Mouse (Mus musculus) embryonic facial prominence, embryonic 13.5 days (tissue): Measurements from ENCODE around the gene Gpc5. TPM values are rescaled to one million over a fixed set of nuclear protein-coding genes. Genes with fewer than 3 reads are reported as not detected.
A peak's percentile ranks its signal among the peaks of the same experiment; 100 is the strongest.

Experiments used
- ATAC-seq: fragments of 200-750 bp; cut with Nextera tagmentation; 2 replicates; pipeline ENCODE4 v1.8.0; 2017; ENCODE audit warnings: low read depth; ENCODE audit not compliant: insufficient number of reproducible peaks, insufficient read depth, low FRiP score, low TSS enrichment
- H3K27ac ChIP-seq: fragments of 300-500 bp; sonication (generic); 2 replicates; pipeline ENCODE4 v1.5.1; 2015; ENCODE audit warnings: moderate library complexity, mild to moderate bottlenecking, inconsistent platforms
- H3K27me3 ChIP-seq: fragments of 300-500 bp; sonication (generic); 2 replicates; pipeline ENCODE4 v1.6.1; 2015; ENCODE audit warnings: mild to moderate bottlenecking, inconsistent platforms
- H3K36me3 ChIP-seq: fragments of 300-500 bp; sonication (generic); 2 replicates; pipeline ENCODE4 v1.6.1; 2015; ENCODE audit warnings: mild to moderate bottlenecking, inconsistent platforms
- H3K4me1 ChIP-seq: fragments of 300-500 bp; sonication (generic); 2 replicates; pipeline ENCODE4 v1.6.1; 2015; ENCODE audit warnings: inconsistent platforms
- H3K4me2 ChIP-seq: fragments of 300-500 bp; sonication (generic); 2 replicates; pipeline ENCODE4 v1.6.1; 2015; ENCODE audit warnings: moderate library complexity, mild to moderate bottlenecking, inconsistent platforms
- H3K4me3 ChIP-seq: fragments of 300-500 bp; sonication (generic); 2 replicates; pipeline ENCODE4 v1.5.1; 2015; ENCODE audit warnings: mild to moderate bottlenecking, inconsistent platforms
- H3K9ac ChIP-seq: fragments of 300-500 bp; sonication (generic); 2 replicates; pipeline ENCODE4 v1.6.1; 2015; ENCODE audit warnings: mild to moderate bottlenecking, inconsistent platforms
- H3K9me3 ChIP-seq: fragments of 300-500 bp; sonication (generic); 2 replicates; pipeline ENCODE4 v1.6.1; 2016; ENCODE audit warnings: inconsistent platforms
- WGBS: fragments of 180-500 bp; shearing (Covaris S2); methylation state at CpG from one replicate; pipeline ENCODE4 v1.1.7; 2015; ENCODE audit warnings: mixed read lengths; 5-methylcytosine and 5-hydroxymethylcytosine counted together
- polyA plus RNA-seq: library from polyadenylated mRNA; unstranded; fragments of >200 nt; fragmentation: Nextera tagmentation; extraction: Ambion mirVana; gene quantifications from 2 replicates; pipeline ENCODE4 v1.2.1, GENCODE M21; 2015

Gpc5 gene
- polyA plus RNA-seq, 1 experiment from 2014 or later, result 1.5 TPM

DNA sequence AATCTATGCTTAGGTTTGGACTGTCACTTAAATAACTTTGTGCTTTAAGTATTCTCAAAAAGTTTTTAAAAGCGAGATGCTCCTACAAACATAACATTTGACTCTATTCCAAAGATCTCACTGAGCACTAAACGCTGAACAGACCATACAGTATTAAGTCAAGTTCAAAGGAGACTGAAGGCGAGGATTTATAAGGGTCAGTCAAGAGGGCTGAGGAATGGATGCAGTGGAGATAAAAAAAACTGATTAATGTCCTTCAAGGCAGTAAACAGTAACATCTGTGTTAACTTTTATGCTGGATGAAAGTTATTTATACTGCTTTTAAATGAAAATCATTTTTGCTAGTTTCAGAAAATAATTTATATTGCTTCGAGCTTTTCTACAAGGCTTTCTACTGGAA is 906.9 kb downstream of the Gpc5 start:
- WGBS, result 48% methylated on average over 4 of the region's 4 CpGs
- H3K9me3 ChIP-seq, result no peaks in the 10 kb centered on the region
- no peak overlapping the region for H3K4me2 ChIP-seq
- no peak for ATAC-seq
- no peak overlapping the region for H3K27ac ChIP-seq
- H3K9ac ChIP-seq, result no peak overlapping the region
- H3K4me1 ChIP-seq, result no peaks in the 10 kb centered on the region
- no peaks in the 10 kb centered on the region for H3K27me3 ChIP-seq
- H3K36me3 ChIP-seq, result no peaks in the 10 kb centered on the region
- H3K4me3 ChIP-seq, result no peak overlapping the region

DNA sequence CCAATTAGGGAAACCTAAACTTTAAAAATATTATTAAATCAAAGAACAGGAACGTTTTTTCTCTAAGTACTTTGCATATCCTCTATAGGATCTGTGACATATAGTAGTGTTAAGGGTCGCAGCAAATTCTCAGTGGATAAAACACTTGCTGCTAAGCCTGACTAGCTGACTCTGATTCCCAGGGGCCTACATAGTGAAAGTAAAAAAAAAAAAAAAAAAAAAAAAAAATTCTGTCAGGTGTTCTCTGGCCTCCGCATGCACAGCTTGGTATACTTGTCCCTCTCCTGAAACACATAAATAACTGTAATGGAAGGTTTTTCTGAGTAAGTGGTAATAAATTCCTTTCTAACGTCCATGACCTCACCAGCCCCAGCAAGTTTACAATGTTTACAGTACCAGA is 995.0 kb downstream of the Gpc5 start:
- H3K27me3 ChIP-seq, result no peaks in the 10 kb centered on the region
- H3K9ac ChIP-seq, result no peak overlapping the region
- no peaks in the 10 kb centered on the region for H3K9me3 ChIP-seq
- no peak overlapping the region for H3K4me3 ChIP-seq
- H3K27ac ChIP-seq, result no peak overlapping the region
- no peak overlapping the region for H3K4me2 ChIP-seq
- no peak for ATAC-seq
- H3K36me3 ChIP-seq, result no peaks in the 10 kb centered on the region
- WGBS, result 72% methylated on average over 4 of the region's 4 CpGs
- no peaks in the 10 kb centered on the region for H3K4me1 ChIP-seq

DNA sequence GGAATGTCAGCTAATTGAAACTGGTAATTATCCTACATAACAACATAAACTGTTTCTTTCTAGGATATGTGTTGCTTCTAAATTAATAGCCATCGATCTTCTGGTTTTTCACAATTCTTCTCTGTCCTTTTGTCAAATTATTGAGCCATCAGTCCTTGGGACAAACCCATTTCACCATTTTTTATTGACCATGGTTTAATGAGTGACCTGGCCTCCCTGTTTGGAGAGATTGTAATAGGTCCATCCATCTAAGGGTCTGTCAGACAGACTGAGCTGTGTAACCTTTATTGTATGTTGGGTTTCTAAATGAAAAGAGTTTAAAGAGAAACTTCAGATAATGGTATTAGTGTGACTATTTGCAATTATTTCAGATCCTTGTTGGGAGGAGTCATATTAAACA is 1035.9 kb downstream of the Gpc5 start:
- 84% methylated on average over 1 of the region's 1 CpGs for WGBS

DNA sequence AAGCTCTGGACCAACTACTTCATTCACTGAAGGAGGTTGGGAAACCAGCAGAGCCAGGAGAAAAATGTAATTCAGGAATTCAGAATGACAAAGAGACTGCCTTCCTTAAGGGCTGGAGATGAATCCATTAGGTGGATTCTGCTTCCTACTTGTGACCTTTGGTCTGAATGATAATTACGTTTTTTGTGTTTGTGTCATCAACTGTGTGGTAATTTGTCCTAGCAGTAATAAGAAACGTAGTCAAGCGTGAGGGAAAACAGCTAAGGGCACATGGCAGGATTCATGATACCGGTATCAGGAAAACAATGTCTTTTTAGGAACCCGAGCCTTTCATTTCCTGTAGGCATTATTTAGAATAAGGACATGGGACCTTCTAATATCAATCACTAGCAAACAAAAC is 1045.3 kb downstream of the Gpc5 start:
- H3K4me3 ChIP-seq, result no peak overlapping the region
- WGBS, result 50% methylated on average over 5 of the region's 5 CpGs
- H3K9ac ChIP-seq, result no peak overlapping the region
- H3K9me3 ChIP-seq, result no peaks in the 10 kb centered on the region
- no peaks in the 10 kb centered on the region for H3K4me1 ChIP-seq
- no peak overlapping the region for H3K4me2 ChIP-seq
- H3K27me3 ChIP-seq, result no peaks in the 10 kb centered on the region
- no peak overlapping the region for H3K27ac ChIP-seq
- no peak for ATAC-seq
- no peaks in the 10 kb centered on the region for H3K36me3 ChIP-seq

More for the DNA sequence above, 1035.9 kb downstream of the Gpc5 start:
- Histone ChIP-seq H3K4me2 (no peak overlapping the region), H3K9ac (no peak overlapping the region), H3K27ac (no peak overlapping the region), H3K27me3 (no peaks in the 10 kb centered on the region), H3K9me3 (no peaks in the 10 kb centered on the region), H3K36me3 (no peaks in the 10 kb centered on the region), H3K4me3 (no peak overlapping the region), H3K4me1 (no peaks in the 10 kb centered on the region)
- ATAC-seq, result no peak

DNA sequence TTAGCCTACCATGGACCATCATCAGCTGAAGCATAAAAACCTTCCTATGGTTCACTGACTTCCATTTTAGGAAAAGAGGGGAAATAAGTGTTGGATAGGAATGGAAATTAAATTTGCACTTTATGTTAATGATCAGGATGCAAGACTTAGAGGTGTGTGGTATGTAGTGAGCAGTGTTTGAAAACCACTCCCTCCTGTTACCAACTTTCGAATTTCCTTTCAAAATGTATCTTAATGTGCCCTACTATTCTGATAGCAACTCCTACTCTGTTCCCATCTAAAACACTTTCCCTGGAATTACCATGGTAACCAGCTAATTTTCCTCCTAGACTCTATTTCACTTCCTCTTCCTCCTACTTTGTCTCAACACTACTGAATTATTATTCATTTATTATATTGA is 1045.8 kb downstream of the Gpc5 start:
- Histone ChIP-seq H3K27ac (no peak overlapping the region), H3K27me3 (no peaks in the 10 kb centered on the region), H3K4me1 (no peaks in the 10 kb centered on the region), H3K9ac (no peak overlapping the region), H3K4me3 (no peak overlapping the region), H3K9me3 (no peaks in the 10 kb centered on the region), H3K36me3 (no peaks in the 10 kb centered on the region), H3K4me2 (no peak overlapping the region)
- ATAC-seq, result no peak
- WGBS, result 82% methylated on average over 1 of the region's 1 CpGs

DNA sequence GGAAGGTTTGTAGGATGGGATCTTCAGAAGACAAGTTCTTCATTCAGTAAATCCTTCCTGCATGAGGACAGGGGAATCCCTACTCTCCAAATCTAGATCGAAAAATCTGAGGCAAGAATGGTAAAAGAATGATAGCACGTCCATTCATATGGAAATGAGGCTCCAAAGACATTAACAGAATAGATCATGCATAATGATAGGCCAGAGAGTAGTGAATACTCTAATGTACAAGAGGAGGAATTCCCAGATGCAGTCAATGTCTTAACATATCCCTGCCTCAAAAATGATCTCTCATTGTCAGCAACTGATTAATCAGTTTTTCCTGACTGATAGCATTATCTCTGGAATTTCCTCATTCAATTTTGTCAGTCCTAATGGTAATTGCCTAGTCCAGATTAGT is 1070.6 kb downstream of the Gpc5 start:
- H3K9me3 ChIP-seq, result no peaks in the 10 kb centered on the region
- WGBS, result 79% methylated on average over 2 of the region's 2 CpGs
- H3K36me3 ChIP-seq, result no peaks in the 10 kb centered on the region
- no peaks in the 10 kb centered on the region for H3K4me1 ChIP-seq
- H3K4me2 ChIP-seq, result no peak overlapping the region
- H3K27ac ChIP-seq, result no peak overlapping the region
- H3K4me3 ChIP-seq, result no peak overlapping the region
- ATAC-seq, result no peak
- H3K27me3 ChIP-seq, result no peaks in the 10 kb centered on the region
- H3K9ac ChIP-seq, result no peak overlapping the region

DNA sequence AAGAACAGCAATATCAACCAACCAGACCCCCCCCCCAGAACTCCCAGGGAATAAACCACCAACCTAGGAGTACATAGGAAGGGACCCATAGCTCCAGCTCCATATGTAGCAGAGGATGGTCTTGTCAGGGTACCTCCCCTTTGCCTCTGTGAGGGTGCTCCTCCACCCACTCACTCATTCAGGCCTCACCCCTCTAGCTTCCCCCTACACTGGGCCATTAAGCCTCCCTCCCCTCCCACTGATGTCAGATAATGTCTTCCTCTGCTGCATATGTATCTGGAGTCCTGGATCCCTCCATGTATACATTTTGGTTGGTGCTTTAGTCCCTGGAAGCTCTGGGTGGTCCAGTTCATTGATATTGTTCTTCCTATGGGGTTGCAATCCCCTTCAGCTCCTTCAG is 1075.4 kb downstream of the Gpc5 start:
- Histone ChIP-seq H3K27ac (no peak overlapping the region), H3K9ac (no peak overlapping the region), H3K4me2 (no peak overlapping the region), H3K27me3 (no peaks in the 10 kb centered on the region), H3K9me3 (no peaks in the 10 kb centered on the region), H3K4me1 (no peaks in the 10 kb centered on the region), H3K36me3 (no peaks in the 10 kb centered on the region), H3K4me3 (no peak overlapping the region)
- no peak for ATAC-seq

DNA sequence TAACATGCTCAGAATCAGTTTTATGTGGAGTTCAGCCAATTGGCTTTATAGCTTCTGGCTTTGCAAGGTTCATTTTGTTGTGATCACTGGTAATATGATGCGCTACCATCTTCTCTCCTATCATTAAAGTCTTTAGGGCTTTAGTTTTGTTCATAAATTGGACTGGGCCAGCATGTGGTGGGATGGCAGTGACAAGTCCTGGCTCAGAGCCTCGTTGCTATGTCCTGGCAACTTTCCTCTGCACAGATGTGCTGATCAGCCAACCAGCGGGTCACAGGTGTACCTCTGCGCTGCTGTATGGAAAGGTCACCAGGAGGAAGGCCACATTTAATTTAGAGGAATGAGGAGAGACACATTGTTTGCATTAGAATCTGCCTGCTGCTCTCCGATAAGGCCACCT is 1077.1 kb downstream of the Gpc5 start:
- no peaks in the 10 kb centered on the region for H3K36me3 ChIP-seq
- no peak for ATAC-seq
- H3K9ac ChIP-seq, result no peak overlapping the region
- H3K9me3 ChIP-seq, result no peaks in the 10 kb centered on the region
- H3K27me3 ChIP-seq, result no peaks in the 10 kb centered on the region
- 54% methylated on average over 5 of the region's 5 CpGs for WGBS
- no peak overlapping the region for H3K4me3 ChIP-seq
- H3K4me2 ChIP-seq, result no peak overlapping the region
- H3K4me1 ChIP-seq, result no peaks in the 10 kb centered on the region
- no peak overlapping the region for H3K27ac ChIP-seq

DNA sequence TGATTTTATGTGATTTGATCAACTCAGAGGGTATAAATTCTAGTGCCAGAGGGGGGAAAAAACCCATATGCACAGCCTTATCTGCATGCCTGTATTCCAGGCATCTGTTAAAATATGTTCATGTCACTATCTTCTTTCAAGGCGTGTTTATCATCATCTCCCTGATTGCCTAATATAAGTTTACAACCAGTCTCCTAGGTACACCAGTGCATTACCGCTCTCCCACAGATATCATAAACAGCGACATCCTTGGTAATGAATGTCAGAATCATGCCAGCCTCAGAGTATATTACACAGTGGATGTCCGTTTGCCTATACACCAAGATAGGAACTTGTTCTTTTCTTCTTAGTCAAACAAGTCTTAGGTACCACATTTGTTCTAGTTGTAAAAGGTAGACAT is 1095.0 kb downstream of the Gpc5 start:
- 87% methylated on average over 4 of the region's 4 CpGs for WGBS
- Histone ChIP-seq H3K4me1 (no peaks in the 10 kb centered on the region), H3K4me2 (no peak overlapping the region), H3K4me3 (no peak overlapping the region), H3K27ac (no peak overlapping the region), H3K27me3 (no peaks in the 10 kb centered on the region), H3K36me3 (no peaks in the 10 kb centered on the region), H3K9me3 (no peaks in the 10 kb centered on the region), H3K9ac (no peak overlapping the region)
- ATAC-seq, result no peak

DNA sequence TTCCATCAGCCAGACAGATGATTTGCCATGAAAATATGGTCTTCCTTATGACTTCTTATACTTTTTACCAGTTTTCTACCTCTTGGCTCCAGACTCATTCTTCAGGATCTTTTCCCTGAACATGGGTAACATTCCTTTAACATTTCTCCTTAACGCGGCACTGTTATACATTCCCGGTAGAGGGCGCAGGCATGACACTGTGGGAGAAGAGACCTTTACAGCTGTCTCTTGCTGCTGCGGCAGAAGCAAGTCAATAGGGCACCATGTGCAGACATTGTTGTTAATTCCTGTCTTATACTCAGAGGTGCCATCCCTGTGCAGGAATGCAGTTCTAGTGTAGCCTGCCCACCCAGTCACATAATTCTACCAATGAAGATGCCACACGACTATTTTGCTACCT is 1115.0 kb downstream of the Gpc5 start:
- WGBS, result 25% methylated on average over 6 of the region's 6 CpGs

DNA sequence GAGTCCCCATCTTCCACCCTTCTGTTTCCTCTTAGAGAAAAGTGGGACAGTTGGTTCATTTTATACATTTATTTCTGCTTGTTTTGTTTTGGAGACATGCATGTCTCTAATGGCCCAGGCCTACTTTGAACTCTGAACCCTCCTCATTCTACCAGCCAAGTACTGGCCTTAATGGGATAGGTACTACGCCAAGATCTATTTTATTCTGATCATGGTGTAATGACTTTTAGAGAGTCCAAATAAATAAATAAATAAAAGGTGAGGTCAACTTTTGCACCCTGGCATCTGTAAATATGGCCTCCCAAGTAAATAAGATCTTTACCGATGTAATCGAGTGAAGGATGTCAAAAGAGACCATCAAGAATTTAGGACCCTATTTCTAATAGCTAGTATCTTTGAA is 1116.6 kb downstream of the Gpc5 start:
- H3K36me3 ChIP-seq, result no peaks in the 10 kb centered on the region
- H3K9ac ChIP-seq, result no peak overlapping the region
- WGBS, result 92% methylated on average over 3 of the region's 3 CpGs
- H3K9me3 ChIP-seq, result no peaks in the 10 kb centered on the region
- H3K4me2 ChIP-seq, result no peak overlapping the region
- H3K27me3 ChIP-seq, result no peaks in the 10 kb centered on the region
- no peak overlapping the region for H3K27ac ChIP-seq
- H3K4me3 ChIP-seq, result no peak overlapping the region
- ATAC-seq, result no peak
- no peaks in the 10 kb centered on the region; the same call in 1 of the 2 replicates for H3K4me1 ChIP-seq

More for the DNA sequence above, 1115.0 kb downstream of the Gpc5 start:
- Histone ChIP-seq H3K36me3 (no peaks in the 10 kb centered on the region), H3K9me3 (no peaks in the 10 kb centered on the region), H3K4me1 (no peaks in the 10 kb centered on the region; the same call in 1 of the 2 replicates), H3K27ac (no peak overlapping the region), H3K9ac (no peak overlapping the region), H3K4me2 (no peak overlapping the region), H3K4me3 (no peak overlapping the region), H3K27me3 (no peaks in the 10 kb centered on the region)
- ATAC-seq, result no peak

DNA sequence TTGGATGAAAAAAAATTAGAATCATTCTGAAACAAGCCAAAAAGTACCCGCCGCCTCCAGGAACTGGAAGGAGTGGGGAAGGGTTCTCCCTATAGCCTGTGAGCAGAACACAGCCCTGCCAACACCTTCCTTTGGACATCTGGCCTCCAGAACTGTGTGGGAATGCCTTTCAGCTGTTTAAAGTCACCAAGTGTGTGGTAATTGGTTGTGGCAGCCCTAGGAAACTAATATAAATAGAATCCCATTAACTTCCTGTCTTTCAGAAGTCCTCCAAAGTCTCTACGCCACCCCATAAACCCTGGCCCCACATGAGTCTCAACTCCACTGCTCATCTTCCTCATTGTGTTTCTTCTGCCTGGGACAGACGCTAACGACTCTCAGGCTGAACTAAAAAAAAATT is 1117.0 kb downstream of the Gpc5 start:
- no peaks in the 10 kb centered on the region for H3K9me3 ChIP-seq
- H3K9ac ChIP-seq, result no peak overlapping the region
- H3K4me3 ChIP-seq, result no peak overlapping the region
- 37% methylated on average over 5 of the region's 5 CpGs for WGBS
- no peaks in the 10 kb centered on the region; the same call in 1 of the 2 replicates for H3K4me1 ChIP-seq
- H3K27ac ChIP-seq, result no peak overlapping the region
- H3K36me3 ChIP-seq, result no peaks in the 10 kb centered on the region
- no peak overlapping the region for H3K4me2 ChIP-seq
- ATAC-seq, result 0 out of 2 replicates have a peak, but pooled peaks have one; percentile 64
- no peaks in the 10 kb centered on the region for H3K27me3 ChIP-seq

DNA sequence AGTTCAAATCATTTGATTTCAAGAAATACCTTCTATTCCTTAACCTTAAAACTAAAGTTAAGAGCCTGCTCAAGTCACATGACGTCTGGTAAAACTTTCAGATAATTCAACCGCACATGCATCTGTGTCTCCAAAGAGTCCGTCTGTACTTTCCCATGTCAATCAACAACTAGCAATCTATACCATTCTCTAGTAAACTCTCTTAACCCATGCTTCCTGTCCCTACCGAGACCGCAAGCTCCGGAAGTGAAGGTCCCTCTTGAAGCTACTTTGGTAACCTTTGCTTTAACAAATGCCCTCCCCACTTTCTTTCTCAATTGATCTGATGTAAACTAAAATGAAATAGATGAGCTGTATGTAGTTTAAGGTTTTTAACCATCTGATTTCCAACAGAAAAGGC is 1118.3 kb downstream of the Gpc5 start:
- WGBS, result 68% methylated on average over 6 of the region's 6 CpGs
- H3K4me2 ChIP-seq, result no peak overlapping the region

More for the DNA sequence above, 1118.3 kb downstream of the Gpc5 start:
- Histone ChIP-seq H3K27me3 (no peaks in the 10 kb centered on the region), H3K36me3 (no peaks in the 10 kb centered on the region), H3K9ac (no peak overlapping the region), H3K9me3 (no peaks in the 10 kb centered on the region), H3K4me3 (no peak overlapping the region), H3K27ac (no peak overlapping the region), H3K4me1 (no peaks in the 10 kb centered on the region; the same call in 1 of the 2 replicates)
- no peak for ATAC-seq
